Mouse (Mus musculus) MEL (cell line): ENCODE measurements around the gene Creb5. TPM values are rescaled to one million over a fixed set of nuclear protein-coding genes. Genes with fewer than 3 reads are reported as not detected.

Experiments used
- DNase-seq: peaks from one replicate; pipeline ENCODE4 v3.0.0; 2011; ENCODE audit warnings: low read depth, low spot score
- H3K27ac ChIP-seq: 2 replicates; pipeline ENCODE4 v1.5.1; 2012; ENCODE audit warnings: low read depth, mild to moderate bottlenecking, control low read depth, low read length, moderate library complexity; ENCODE audit not compliant: control insufficient read depth
- H3K27me3 ChIP-seq, 2 experiments: fragments of 150-350 bp in 1 of 2; sonication (generic) in 1 of 2; 2 replicates each; pipeline ENCODE4 v1.6.1; 2012; ENCODE audit warnings: low read length in 2 of 2, mild to moderate bottlenecking in 2 of 2, improper control_type of control experiment in 1 of 2, moderate library complexity in 1 of 2; ENCODE audit not compliant: insufficient read depth in 2 of 2, control insufficient read depth in 1 of 2
- H3K36me3 ChIP-seq, 2 experiments: 2 replicates each; pipeline ENCODE4 v1.6.1; 2012 to 2014; ENCODE audit warnings: low read length in 2 of 2, improper control_type of control experiment in 1 of 2, inconsistent platforms in 1 of 2, mild to moderate bottlenecking in 1 of 2; ENCODE audit not compliant: insufficient read depth in 2 of 2, control insufficient read depth in 1 of 2
- H3K4me1 ChIP-seq, 2 experiments: fragments of 150-350 bp in 1 of 2; sonication (generic) in 1 of 2; 2 replicates each; pipeline ENCODE4 v1.6.1; 2012; ENCODE audit warnings: low read length in 2 of 2, improper control_type of control experiment in 1 of 2, mild to moderate bottlenecking in 1 of 2; ENCODE audit not compliant: insufficient read depth in 2 of 2, control insufficient read depth in 1 of 2
- H3K4me3 ChIP-seq, 2 experiments: fragments of 150-350 bp in 1 of 2; sonication (generic) in 1 of 2; 2 replicates each; pipeline ENCODE4 v1.5.1; 2012; ENCODE audit warnings: low read depth in 2 of 2, low read length in 2 of 2, mild to moderate bottlenecking in 2 of 2, moderate library complexity in 2 of 2, control low read depth in 1 of 2, improper control_type of control experiment in 1 of 2; ENCODE audit not compliant: control insufficient read depth in 1 of 2, insufficient read depth in 1 of 2
- H3K79me2 ChIP-seq: 2 replicates; pipeline ENCODE4 v1.6.1; 2012; ENCODE audit warnings: mild to moderate bottlenecking, low read length, moderate library complexity; ENCODE audit not compliant: control insufficient read depth, poor library complexity, insufficient read depth
- H3K9ac ChIP-seq: 2 replicates; pipeline ENCODE4 v1.6.1; 2012; ENCODE audit warnings: low read depth, mild to moderate bottlenecking, control low read depth, low read length, moderate library complexity; ENCODE audit not compliant: control insufficient read depth, poor library complexity, severe bottlenecking
- H3K9me3 ChIP-seq: fragments of 150-350 bp; sonication (generic); replicated peaks from 2 replicates; pipeline ENCODE4 v1.6.1; 2012; ENCODE audit warnings: mild to moderate bottlenecking, low read length, improper control_type of control experiment, moderate library complexity; ENCODE audit not compliant: insufficient read depth
- BHLHE40 ChIP-seq: IDR thresholded peaks from 2 replicates; pipeline ENCODE4 v1.6.1; 2012; ENCODE audit warnings: low read depth, mild to moderate bottlenecking, inconsistent platforms, low read length, improper control_type of control experiment, borderline replicate concordance
- CHD1 ChIP-seq: IDR thresholded peaks from 2 replicates; pipeline ENCODE4 v1.6.1; 2012; ENCODE audit warnings: low read depth, mild to moderate bottlenecking, inconsistent platforms, low read length, improper control_type of control experiment
- CHD2 ChIP-seq: IDR thresholded peaks from 2 replicates; pipeline ENCODE4 v1.6.1; 2011; ENCODE audit warnings: low read length, improper control_type of control experiment
- ETS1 ChIP-seq: IDR thresholded peaks from 2 replicates; pipeline ENCODE4 v1.6.1; 2012; ENCODE audit warnings: low read depth, mild to moderate bottlenecking, inconsistent platforms, low read length, improper control_type of control experiment, moderate library complexity
- GABPA ChIP-seq: IDR thresholded peaks from 2 replicates; pipeline ENCODE4 v1.6.1; 2012; ENCODE audit warnings: low read depth, mild to moderate bottlenecking, inconsistent platforms, low read length, improper control_type of control experiment, moderate library complexity
- GATA1 ChIP-seq: IDR thresholded peaks from 2 replicates; pipeline ENCODE4 v1.6.1; 2011; ENCODE audit warnings: low read depth, low read length, improper control_type of control experiment
- JUND ChIP-seq: IDR thresholded peaks from 2 replicates; pipeline ENCODE4 v1.6.1; 2011; ENCODE audit warnings: low read depth, mild to moderate bottlenecking, improper control_type of control experiment, low read length
- KAT2A ChIP-seq: conservative IDR thresholded peaks from 2 replicates; pipeline ENCODE4 v1.6.1; 2012; ENCODE audit warnings: low read depth, low read length, improper control_type of control experiment, inconsistent platforms
- MAZ ChIP-seq: IDR thresholded peaks from 2 replicates; pipeline ENCODE4 v1.6.1; 2012; ENCODE audit warnings: low read depth, mild to moderate bottlenecking, inconsistent platforms, low read length, improper control_type of control experiment
- MEF2A ChIP-seq: IDR thresholded peaks from 2 replicates; pipeline ENCODE4 v1.6.1; 2014; ENCODE audit warnings: low read depth, mild to moderate bottlenecking, inconsistent platforms, low read length, improper control_type of control experiment; ENCODE audit not compliant: poor library complexity, insufficient replicate concordance, severe bottlenecking; ENCODE audit errors: extremely low read depth
- MXI1 ChIP-seq: IDR thresholded peaks from 2 replicates; pipeline ENCODE4 v1.6.1; 2011; ENCODE audit warnings: mild to moderate bottlenecking, low read depth, low read length, improper control_type of control experiment
- MYB ChIP-seq: IDR thresholded peaks from 2 replicates; pipeline ENCODE4 v1.6.1; 2011; ENCODE audit warnings: mild to moderate bottlenecking, low read depth, low read length, improper control_type of control experiment
- NELFE ChIP-seq: IDR thresholded peaks from 2 replicates; pipeline ENCODE4 v1.6.1; 2011; ENCODE audit warnings: low read depth, low read length, improper control_type of control experiment
- POLR2AphosphoS2 ChIP-seq: IDR thresholded peaks from 2 replicates; pipeline ENCODE4 v1.6.1; 2011; ENCODE audit warnings: low read length, improper control_type of control experiment
- POLR2AphosphoS5 ChIP-seq: IDR thresholded peaks from 2 replicates; pipeline ENCODE4 v1.6.1; 2012; ENCODE audit warnings: low read depth, borderline replicate concordance, mild to moderate bottlenecking, inconsistent platforms, low read length, moderate library complexity, mixed read lengths
- RCOR1 ChIP-seq: IDR thresholded peaks from 2 replicates; pipeline ENCODE4 v1.6.1; 2012; ENCODE audit warnings: low read depth, mild to moderate bottlenecking, inconsistent platforms, low read length, improper control_type of control experiment
- SIN3A ChIP-seq: IDR thresholded peaks from 2 replicates; pipeline ENCODE4 v1.6.1; 2012; ENCODE audit warnings: low read length, improper control_type of control experiment, inconsistent platforms
- TCF12 ChIP-seq: IDR thresholded peaks from 2 replicates; pipeline ENCODE4 v1.6.1; 2014; ENCODE audit warnings: low read depth, mild to moderate bottlenecking, inconsistent platforms, low read length, improper control_type of control experiment, moderate library complexity
- USF1 ChIP-seq: IDR thresholded peaks from 2 replicates; pipeline ENCODE4 v1.6.1; 2014; ENCODE audit warnings: low read depth, mild to moderate bottlenecking, inconsistent platforms, low read length, improper control_type of control experiment, moderate library complexity
- USF2 ChIP-seq, 2 experiments: IDR thresholded peaks; 2 replicates each; pipeline ENCODE4 v1.6.1; 2011 to 2012; ENCODE audit warnings: improper control_type of control experiment in 2 of 2, low read length in 2 of 2, borderline replicate concordance in 1 of 2, inconsistent platforms in 1 of 2, low read depth in 1 of 2, mild to moderate bottlenecking in 1 of 2; ENCODE audit not compliant: insufficient read depth in 1 of 2
- ZC3H11A ChIP-seq: IDR thresholded peaks from 2 replicates; pipeline ENCODE4 v1.6.1; 2012; ENCODE audit warnings: low read depth, mild to moderate bottlenecking, inconsistent platforms, low read length, improper control_type of control experiment
- ZKSCAN1 ChIP-seq: IDR thresholded peaks from 2 replicates; pipeline ENCODE4 v1.6.1; 2012; ENCODE audit warnings: low read depth, mild to moderate bottlenecking, inconsistent platforms, low read length, improper control_type of control experiment, moderate library complexity
- ZNF384 ChIP-seq: IDR thresholded peaks from 2 replicates; pipeline ENCODE4 v1.6.1; 2012; ENCODE audit warnings: low read depth, mild to moderate bottlenecking, inconsistent platforms, low read length, improper control_type of control experiment
- polyA plus RNA-seq, 2 experiments: library from polyadenylated mRNA; stranded (reverse) in 1 of 2; unstranded in 1 of 2; fragments of >175 nt in 1 of 2; fragments of >200 nt in 1 of 2; gene quantifications; 2 replicates each; pipeline versions ENCODE4 v1.2.1 to v1.2.4; 2012; ENCODE audit warnings: low replicate concordance in 2 of 2, low read depth in 1 of 2; ENCODE audit not compliant: insufficient read length in 2 of 2, insufficient read depth in 1 of 2, missing spikeins in 1 of 2
- total RNA-seq: library from RNA; depleted of rRNA; stranded (reverse); fragments of 300-350 nt; gene quantifications from 2 replicates; pipeline ENCODE4 v1.2.3, GENCODE M21; 2012

Gene Creb5
- total and polyA plus RNA-seq, 3 experiments, result not detected

GRCm38 (mm10) chr6:53515611-53516010 lies 228.5 kb downstream of the Creb5 start:
- Histone ChIP-seq H3K27me3 (no peaks in the 10 kb centered on the region), H3K4me3 (no peak overlapping the region), H3K27ac (no peak overlapping the region), H3K79me2 (no peaks in the 10 kb centered on the region), H3K9ac (no peak overlapping the region), H3K4me1 (no peaks in the 10 kb centered on the region), H3K36me3 (no peaks in the 10 kb centered on the region), H3K9me3 (no peaks in the 10 kb centered on the region)
- DNase-seq, result no peak
- TF ChIP-seq ZC3H11A (no peak), POLR2AphosphoS5 (no peak), JUND (no peak), ZNF384 (no peak), NELFE (no peak), ETS1 (no peak), BHLHE40 (no peak), MYB (no peak), MXI1 (no peak), ZKSCAN1 (no peak), GABPA (no peak), POLR2AphosphoS2 (no peak), CHD1 (no peak), RCOR1 (no peak), MEF2A (no peak), CHD2 (no peak), USF2 (IDR thresholded peaks at IDR 0.05; ENCODE audit: borderline replicate concordance in 1 of 2, insufficient read depth in 1 of 2, low read depth in 1 of 2, low read length in 2 of 2) (no peak), MAZ (no peak), GATA1 (no peak)

- no peaks in the 10 kb centered on the region for H3K9me3 ChIP-seq
- no peaks in the 10 kb centered on the region for H3K36me3 ChIP-seq
- H3K79me2 ChIP-seq, result no peaks in the 10 kb centered on the region
- H3K9ac ChIP-seq, result no peak overlapping the region
- no peak for DNase-seq
- H3K27me3 ChIP-seq, result no peaks in the 10 kb centered on the region
- no peak overlapping the region for H3K27ac ChIP-seq
- no peak overlapping the region for H3K4me3 ChIP-seq
- no peaks in the 10 kb centered on the region for H3K4me1 ChIP-seq
- no peak for TF ChIP-seq BHLHE40
- TF ChIP-seq GABPA, result no peak
- TF ChIP-seq USF1, result no peak
- no peak for TF ChIP-seq TCF12
- TF ChIP-seq MYB, result no peak
- no peak for TF ChIP-seq POLR2AphosphoS2
- no peak for TF ChIP-seq ZC3H11A
- no peak for TF ChIP-seq SIN3A
- TF ChIP-seq ZKSCAN1, result no peak
- no peak for TF ChIP-seq KAT2A
- no peak for TF ChIP-seq MAZ
These were observed 230.4 kb downstream of the Creb5 start for GRCm38 (mm10) chr6:53517371-53517945.
